Mouse (Mus musculus) cerebellum, postnatal 4 days (tissue): ENCODE data around the gene Nlgn2.

ENCODE experiments used
- DNase-seq, 2 experiments: peaks; one replicate each; pipeline ENCODE4 v3.0.0; 2022; ENCODE audit warnings: low spot score in 2 of 2, mixed read lengths in 1 of 2

Gene Nlgn2

DNA sequence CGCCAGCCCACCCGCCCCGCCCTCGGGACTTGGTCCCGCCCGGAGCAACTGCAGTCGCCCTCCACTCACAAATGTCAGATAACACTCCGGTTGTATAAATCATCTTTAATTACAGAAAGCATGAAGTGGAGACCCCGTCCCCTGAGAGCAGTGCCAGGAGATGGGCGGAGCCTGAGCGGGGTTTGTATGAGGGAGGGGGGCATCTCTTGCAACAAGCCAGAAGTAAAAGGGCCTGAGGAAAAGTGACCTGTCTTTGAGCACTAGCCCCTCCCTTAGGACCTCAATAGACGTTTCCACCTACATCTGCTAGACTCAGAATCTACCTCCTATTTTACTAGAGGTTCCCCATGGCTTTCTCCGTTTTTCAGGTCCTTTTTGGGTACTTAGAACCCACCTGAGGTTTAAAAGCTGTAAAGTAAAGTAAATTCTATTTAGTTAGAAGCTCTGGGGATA lies 41.6 kb downstream of the Nlgn2 start:
- no peak for DNase-seq

DNA sequence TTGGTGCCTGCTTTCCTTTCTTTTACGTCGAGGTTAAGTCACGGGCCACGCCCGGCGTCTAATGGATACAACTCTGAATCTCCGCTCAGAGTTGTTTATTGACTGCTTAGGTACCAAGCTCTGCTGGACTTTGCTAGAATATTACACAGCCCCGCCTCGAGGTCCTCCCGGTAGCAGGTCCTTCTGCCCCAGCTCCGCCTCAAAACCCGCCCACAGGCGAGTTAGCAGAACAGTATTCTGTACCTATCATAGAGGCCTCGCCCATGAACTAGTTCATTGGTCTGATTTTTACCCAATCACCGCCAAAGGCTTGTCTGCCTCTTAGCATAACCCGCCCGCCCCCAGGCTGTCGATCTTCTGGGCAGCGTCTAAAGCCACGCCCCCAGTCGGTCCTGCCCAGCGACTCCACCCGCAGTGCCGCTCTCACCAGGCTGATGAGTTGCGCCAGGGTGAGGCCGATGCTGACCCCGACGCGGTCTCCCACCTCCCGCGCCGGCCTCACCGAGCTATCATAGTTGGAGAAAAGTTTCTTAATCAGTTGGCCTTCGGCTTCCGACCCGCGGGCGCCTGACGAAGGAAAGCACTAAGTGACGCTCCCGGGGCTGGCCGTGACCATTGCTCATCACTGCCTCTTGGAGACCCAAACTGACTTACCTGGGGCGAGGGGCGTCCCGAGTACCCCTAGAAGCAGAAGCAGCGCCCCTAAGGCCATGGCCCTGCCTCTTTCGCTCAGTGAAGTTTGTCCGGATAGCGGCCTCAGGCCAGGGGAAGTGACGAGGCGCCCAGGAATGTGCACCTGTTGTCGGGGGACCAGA lies 42.2 kb downstream of the Nlgn2 start, which contains the start of gene Chrnb1:
Gene Chrnb1, minus strand, starts transcription at position 776 of the 815 bp plus-strand sequence.
- peak; percentile 59 to 81 for DNase-seq

DNA sequence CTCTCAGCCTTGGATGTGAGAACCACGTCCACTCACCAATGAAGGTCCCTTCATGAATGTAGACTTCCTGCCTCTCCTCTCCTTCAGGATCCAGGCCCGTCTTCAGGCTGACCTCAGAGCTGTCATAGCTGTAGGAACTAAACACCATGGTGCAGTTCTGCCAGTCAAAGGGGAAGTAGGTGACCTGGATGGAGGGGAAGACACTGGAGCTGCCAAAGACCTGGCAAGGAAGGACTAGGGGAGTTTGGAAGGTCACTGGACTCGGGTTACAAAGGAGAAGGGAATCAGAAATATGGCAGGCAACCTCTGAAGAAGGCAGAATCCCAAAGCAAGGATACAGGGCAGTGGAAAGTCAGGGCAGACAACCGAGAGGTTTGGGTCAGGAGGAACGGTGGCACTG lies 44.2 kb downstream of the Nlgn2 start:
- no peak for DNase-seq

DNA sequence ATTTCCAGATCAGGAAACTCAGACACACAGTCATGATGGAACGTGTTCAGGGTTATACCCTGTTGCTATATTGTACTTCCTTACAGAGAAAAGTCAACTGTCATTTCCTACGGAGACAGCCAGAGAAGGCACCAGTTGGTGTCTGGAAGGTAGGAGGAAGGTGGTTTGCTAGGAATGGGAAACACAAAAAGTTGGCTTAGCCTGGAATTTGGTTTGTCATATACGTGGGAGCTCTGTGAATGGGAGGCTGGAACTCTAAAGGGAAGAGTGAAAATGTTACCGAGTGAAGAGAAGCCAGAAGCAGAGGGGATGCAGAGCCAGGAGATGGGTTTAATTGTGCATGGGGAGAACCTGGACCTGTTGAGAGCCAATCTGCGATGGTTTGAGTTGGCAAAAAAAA lies 46.2 kb downstream of the Nlgn2 start:
- no peak for DNase-seq

DNA sequence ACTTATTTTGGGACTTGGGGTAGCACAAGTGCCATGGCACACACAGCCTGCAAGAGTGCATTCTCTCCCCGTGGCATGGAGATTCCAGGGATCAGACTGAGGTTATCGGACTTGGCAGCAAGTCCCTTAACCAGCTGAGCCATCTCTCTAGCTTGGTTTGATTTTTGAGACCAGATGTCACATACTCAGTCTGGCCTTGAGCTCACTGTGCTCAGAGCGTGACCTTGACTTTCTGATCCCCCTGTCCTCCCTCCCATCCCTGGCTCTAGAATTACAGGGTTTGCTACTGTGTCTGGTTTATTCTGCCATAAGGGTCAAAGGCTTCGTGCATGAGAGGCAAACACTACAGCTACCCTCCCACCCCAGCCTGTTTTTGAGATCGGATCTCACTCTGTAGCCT lies 48.2 kb downstream of the Nlgn2 start:
- no peak for DNase-seq

DNA sequence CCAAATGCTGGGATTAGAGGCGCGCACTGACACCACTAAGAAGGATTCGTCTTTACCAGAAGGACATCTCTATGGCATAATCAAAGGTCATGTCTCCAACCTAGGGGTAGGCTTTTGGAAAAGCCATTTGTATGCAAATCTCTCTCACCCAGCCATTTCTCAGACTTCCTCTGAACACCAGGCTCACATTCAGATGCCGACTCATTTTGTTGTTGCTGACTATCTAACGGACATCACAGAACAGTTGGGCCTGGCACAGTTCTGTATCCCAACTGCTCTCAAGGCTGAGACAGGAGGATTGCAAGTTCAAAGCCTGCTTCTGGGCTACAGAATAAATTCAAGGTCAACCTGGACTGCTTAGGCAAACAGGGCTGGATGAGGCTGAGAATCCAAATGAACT lies 50.3 kb downstream of the Nlgn2 start:
- no peak for DNase-seq

DNA sequence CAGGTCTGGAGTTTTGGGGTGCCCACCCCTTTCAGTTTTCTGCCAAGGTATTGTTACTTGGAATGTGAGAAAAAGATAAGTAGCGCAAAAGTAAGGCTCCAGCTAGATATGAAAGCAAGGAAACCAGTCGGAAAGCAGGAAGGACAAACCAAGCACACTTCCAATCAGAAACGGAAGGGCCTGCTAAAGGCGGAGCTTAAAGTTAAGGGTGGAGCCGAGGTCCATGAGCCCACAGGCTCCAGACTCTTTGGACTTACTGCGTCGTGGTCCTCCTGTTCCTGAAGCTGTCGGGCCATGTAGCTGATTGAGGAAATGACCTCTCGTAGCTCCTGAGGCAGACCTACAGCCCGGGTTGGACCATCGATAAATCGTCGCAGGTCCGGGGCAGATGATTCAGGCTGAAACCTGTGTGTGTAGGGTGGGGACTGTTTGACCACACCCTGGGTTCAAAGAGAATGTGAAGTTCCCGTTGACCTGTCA lies 52.8 kb downstream of the Nlgn2 start:
- DNase-seq: no peak

DNA sequence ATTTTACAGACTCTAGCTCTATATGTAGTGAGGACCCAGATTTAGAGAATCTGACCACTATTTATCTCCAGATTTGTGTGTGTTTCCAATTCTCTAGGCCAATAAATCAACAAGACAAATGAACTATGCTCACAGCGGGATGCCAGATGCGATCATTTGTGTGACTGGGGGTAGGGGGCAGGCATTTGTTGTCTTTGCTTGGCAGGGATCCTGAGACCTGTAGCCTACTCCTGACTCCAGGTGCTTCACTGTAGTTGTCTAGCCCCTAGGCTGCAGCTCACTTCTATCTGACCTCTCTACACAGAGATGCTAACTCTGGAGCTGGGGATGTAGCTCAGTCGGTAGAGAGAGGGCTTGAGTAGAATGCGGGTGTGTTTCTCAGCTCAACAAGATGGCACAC lies 55.8 kb downstream of the Nlgn2 start:
- DNase-seq: no peak

DNA sequence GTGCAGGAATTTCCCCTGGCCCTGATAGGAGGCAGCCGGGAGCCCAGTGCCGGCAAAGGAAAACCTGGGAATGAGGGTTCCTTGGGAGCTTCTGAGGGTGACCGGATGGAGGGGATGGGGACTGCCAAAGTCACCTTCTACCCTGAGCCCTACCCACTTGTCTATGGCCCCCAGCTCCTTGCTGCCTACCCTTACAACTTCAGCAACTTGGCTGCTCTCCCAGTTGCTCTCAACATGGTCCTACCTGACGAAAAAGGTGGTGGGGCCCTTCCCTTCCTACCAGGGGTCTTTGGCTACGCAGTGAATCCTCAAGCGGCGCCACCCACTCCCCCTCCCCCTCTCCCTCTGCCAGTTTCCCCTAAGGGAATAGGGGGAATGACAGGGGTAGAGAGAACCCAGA lies 58.6 kb downstream of the Nlgn2 start:
- no peak for DNase-seq

DNA sequence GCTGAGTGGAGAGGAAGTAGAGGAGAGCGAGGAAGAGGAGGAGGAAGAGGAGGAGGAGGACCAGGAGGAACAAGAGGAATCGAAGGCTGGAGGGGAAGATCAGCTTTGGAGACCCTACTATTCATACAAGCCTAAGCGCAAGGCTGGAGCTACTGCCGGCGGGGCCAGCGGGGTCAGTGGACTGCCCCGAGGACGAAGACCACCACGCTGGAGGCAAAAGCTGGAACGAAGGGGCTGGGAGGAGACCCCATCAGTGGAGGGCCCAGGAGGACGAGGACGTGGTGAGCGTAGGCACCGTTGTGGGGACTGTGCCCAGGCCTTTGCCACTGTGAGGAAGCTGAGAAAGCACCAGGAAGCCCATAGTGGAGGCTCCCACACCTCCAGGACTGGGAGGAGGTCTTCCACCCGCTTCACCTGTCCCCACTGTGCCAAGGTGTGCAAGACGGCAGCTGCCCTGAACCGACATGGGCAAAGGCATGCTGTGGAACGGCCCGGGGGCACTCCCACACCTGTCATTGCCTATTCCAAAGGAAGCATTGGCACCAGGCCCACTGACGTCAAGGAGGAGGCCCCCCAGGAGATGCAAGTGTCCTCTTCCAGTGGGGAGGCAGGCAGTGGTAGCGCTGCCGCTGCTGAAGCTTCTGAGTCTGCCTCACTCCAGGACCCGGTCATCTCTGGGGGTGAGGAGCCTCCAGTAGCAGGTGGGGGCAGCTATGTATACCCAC lies 59.2 kb downstream of the Nlgn2 start:
- no peak for DNase-seq

DNA sequence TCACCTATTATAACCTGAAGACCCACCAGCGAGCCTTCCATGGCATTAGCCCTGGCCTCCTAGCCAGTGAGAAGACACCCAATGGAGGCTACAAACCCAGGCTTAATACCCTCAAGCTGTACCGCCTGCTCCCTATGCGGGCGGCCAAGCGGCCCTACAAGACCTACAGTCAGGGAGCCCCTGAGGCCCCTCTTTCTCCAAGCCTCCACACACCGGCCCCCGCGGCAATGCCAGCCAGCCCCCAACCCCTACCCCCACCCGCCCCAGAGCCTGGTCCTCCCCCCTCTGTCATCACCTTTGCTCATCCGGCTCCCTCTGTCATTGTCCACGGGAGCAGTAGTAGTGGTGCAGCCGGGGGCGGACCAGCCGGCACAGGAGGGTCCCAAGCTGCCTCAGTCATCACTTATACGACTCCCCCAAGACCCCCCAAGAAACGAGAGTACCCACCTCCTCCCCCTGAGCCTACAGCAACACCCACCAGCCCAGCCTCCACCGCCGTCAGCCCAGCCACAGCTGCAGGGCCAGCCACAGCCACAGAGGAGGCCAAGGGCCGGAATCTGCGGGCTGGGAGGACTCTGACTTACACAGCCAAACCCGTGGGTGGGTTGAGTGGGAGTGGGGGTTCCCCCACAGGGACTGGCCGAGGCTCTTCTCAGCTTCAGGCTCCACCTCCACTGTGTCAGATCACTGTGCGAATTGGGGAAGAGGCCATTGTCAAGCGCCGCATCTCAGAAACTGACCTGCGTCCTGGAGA lies 59.9 kb downstream of the Nlgn2 start:
- DNase-seq: no peak

DNA sequence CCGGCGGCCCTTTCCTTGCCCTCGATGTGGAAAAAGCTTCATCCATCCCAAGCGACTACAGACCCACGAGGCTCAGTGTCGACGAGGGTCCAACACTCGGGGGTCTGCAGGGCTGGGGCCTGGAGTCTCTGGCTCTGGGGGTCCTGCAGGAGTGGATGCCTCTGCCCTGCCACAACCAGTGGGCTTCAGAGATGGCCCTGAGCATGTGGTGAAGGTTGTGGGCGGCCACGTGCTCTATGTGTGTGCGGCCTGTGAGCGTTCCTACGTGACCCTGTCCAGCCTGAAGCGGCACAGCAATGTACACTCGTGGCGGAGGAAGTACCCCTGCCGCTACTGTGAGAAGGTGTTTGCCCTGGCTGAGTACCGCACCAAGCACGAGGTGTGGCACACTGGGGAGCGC lies 61.1 kb downstream of the Nlgn2 start:
- no peak for DNase-seq

DNA sequence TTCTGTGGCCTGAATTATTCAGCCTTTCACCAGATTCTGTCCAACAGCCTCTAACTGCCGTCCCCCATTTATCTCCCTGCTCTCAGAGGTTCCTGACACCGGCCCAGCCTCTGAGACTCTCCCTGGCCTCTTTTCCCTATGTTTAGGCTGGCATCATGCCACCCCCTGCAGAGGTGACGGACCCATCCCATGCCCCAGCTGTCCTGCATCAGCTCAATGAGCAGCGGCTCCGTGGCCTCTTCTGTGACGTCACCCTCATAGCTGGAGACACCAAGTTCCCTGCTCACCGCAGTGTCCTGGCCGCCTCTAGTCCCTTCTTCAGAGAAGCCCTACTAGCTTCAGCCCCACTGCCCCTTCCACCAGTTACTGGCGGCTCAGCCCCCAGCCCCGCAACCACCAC lies 61.9 kb downstream of the Nlgn2 start:
- no peak for DNase-seq

DNA sequence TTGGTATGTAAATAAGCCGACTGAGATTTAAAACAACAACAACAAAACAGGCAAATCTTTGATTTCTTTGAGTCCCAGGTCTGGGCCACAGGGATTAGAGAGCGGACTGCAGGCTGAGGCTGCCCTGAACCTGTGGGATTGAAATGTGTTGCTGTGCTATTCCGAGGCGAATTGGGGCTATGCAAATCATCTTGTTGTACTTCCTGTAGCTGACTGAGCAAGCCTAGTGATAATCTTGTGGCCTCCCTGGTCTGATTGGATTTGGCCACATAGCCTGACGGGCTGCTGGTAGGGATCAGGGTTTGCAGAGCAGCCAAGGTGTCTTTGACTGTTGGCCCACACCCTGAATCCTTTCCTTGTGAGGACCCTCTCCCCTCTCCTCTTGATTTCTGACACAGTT lies 62.6 kb downstream of the Nlgn2 start:
- no peak for DNase-seq
